Mouse (Mus musculus) erythroblast, embryonic 14.5 days (primary cell): ENCODE data around the gene Efcab3.

Experiments used
- GATA1 ChIP-seq: IDR thresholded peaks from 2 replicates; pipeline ENCODE4 v1.6.1; 2012; ENCODE audit warnings: low read length, inconsistent platforms, mixed read lengths
- TAL1 ChIP-seq: IDR thresholded peaks from 3 replicates; pipeline ENCODE4 v1.6.1; 2012; ENCODE audit warnings: low read length, inconsistent platforms, mixed read lengths

DNA sequence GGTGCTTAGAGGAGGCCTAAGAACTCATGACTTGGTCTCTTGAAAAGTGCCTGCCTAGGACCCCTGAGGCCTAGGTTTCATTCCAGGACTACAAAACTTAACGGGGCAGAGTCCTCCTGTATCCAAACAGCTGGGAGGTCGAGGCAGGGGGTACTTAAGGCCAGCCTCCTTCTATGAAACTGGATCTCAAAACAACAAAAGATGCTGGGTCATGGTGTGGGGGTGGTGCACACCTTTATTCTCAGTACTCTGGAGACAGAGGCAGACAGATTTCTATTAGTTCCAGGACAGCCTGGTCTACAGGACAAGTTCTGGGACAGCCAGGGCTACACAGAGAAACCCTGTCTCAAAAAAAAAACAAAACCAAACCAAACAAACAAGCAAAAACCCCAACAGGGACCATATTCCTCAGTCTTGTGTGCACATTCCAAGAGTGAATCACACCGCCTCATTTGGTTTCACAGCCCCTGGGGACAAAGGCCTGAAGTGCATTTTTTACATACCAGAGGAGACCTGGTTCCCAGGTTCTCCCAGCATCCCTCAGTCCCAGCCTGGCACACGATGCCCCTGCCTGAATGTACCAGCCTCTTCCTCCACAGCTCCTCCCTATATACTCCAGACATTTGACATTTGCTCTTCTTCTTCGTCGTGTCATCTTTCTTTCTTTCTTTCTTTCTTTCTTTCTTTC is 96.4 kb downstream of the Efcab3 start:
- TF ChIP-seq TAL1 (no peak), GATA1 (no peak)
